Mouse (Mus musculus) ES-Bruce4 (cell line): ENCODE measurements around the gene Tprg. TPM values are rescaled to one million over a fixed set of nuclear protein-coding genes. Genes with fewer than 3 reads are reported as not detected.

Source experiments
- H3K27ac ChIP-seq: 2 replicates; pipeline ENCODE4 v1.5.1; 2012; ENCODE audit warnings: low read length, inconsistent platforms; ENCODE audit not compliant: insufficient read depth
- H3K27me3 ChIP-seq: 2 replicates; pipeline ENCODE4 v1.6.1; 2012; ENCODE audit warnings: mild to moderate bottlenecking, low read length, inconsistent platforms; ENCODE audit not compliant: control insufficient read depth, poor library complexity, insufficient read depth, severe bottlenecking
- H3K36me3 ChIP-seq: 2 replicates; pipeline ENCODE4 v1.6.1; 2012; ENCODE audit warnings: inconsistent platforms, mild to moderate bottlenecking, low read length, moderate library complexity; ENCODE audit not compliant: control insufficient read depth, poor library complexity, insufficient read depth, severe bottlenecking
- H3K4me1 ChIP-seq: one replicate; pipeline ENCODE4 v1.8.1; 2011; ENCODE audit warnings: low read length; ENCODE audit not compliant: control insufficient read depth, insufficient read depth
- H3K4me3 ChIP-seq: 2 replicates; pipeline ENCODE4 v1.5.1; 2011; ENCODE audit warnings: low read depth, mild to moderate bottlenecking, low read length
- H3K9ac ChIP-seq: 2 replicates; pipeline ENCODE4 v1.6.1; 2012; ENCODE audit warnings: low read depth, mild to moderate bottlenecking, inconsistent platforms; ENCODE audit not compliant: poor library complexity, severe bottlenecking
- H3K9me3 ChIP-seq: replicated peaks from 2 replicates; pipeline ENCODE4 v1.6.1; 2012; ENCODE audit warnings: mild to moderate bottlenecking, low read length, inconsistent platforms; ENCODE audit not compliant: control insufficient read depth, poor library complexity, insufficient read depth, severe bottlenecking
- CTCF ChIP-seq: IDR thresholded peaks from one replicate; pipeline ENCODE4 v1.8.1; 2011; ENCODE audit warnings: low read depth, low read length
- EP300 ChIP-seq: IDR thresholded peaks from 2 replicates; pipeline ENCODE4 v1.6.1; 2011; ENCODE audit warnings: low read depth, low read length; ENCODE audit not compliant: insufficient read depth
- POLR2A ChIP-seq: IDR thresholded peaks from one replicate; pipeline ENCODE4 v1.8.1; 2011; ENCODE audit warnings: low read length; ENCODE audit not compliant: insufficient read depth
- polyA plus RNA-seq: library from polyadenylated mRNA; stranded (reverse); fragments of >200 nt; gene quantifications from 2 replicates; pipeline ENCODE4 v1.2.4, GENCODE M21; 2011; ENCODE audit warnings: low read depth; ENCODE audit not compliant: missing spikeins, insufficient read depth, insufficient read length

The Tprg gene
- polyA plus RNA-seq, 1 experiment: not detected

DNA sequence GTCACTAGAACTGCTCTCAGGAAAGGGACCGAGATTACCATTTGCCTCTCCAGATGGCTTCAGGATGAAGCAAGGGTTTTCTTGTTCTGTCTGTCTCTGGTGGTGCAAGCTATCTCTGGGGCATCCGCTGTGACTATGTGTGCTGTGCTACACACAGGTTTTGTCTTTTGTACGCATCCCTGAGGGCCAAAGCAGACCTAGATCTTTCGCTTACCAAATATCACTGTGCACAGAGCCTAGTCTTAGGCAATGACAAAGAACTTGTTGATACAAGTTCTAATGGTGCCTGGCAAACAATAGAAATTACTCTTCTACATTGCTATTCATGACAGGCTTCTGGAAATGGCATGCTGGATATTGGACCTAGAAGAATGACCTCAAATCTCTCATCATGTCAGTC, 16.0 kb downstream of the Tprg start:
- no peak overlapping the region for H3K4me3 ChIP-seq
- H3K4me1 ChIP-seq: no peaks in the 10 kb centered on the region
- no peak overlapping the region for H3K9ac ChIP-seq
- H3K9me3 ChIP-seq: no peaks in the 10 kb centered on the region; the same call in 1 of the 2 replicates
- H3K36me3 ChIP-seq: no peaks in the 10 kb centered on the region
- no peak overlapping the region for H3K27ac ChIP-seq
- H3K27me3 ChIP-seq: no peaks in the 10 kb centered on the region
- no peak for TF ChIP-seq CTCF
- TF ChIP-seq POLR2A: no peak
- TF ChIP-seq EP300: no peak

DNA sequence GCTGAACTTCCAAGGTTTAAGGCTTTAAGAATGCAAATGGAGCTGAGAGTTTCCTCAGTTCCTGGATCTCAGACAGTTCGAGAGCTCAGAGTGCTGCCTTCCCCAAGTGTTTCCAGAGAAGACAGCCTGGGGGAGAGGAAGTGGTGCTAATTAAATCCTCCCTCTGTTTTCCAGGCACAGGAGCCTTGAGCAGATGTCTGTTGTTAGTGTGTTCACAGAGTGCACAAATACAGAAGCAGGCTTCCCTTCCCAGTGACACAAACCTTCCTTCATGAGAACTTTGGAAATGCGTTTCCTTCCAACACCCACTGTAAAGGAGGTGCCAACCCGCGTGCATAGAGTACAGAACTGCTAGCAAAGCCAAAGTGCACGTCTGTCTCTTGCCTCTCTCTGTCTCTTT, 27.4 kb downstream of the Tprg start:
- no peak overlapping the region for H3K4me3 ChIP-seq
- no peak overlapping the region for H3K27ac ChIP-seq
- TF ChIP-seq POLR2A (no peak), CTCF (no peak), EP300 (no peak)
- no peaks in the 10 kb centered on the region for H3K36me3 ChIP-seq
- H3K9me3 ChIP-seq: no peaks in the 10 kb centered on the region; the same call in 1 of the 2 replicates
- no peaks in the 10 kb centered on the region for H3K27me3 ChIP-seq
- H3K4me1 ChIP-seq: no peaks in the 10 kb centered on the region
- H3K9ac ChIP-seq: no peak overlapping the region

DNA sequence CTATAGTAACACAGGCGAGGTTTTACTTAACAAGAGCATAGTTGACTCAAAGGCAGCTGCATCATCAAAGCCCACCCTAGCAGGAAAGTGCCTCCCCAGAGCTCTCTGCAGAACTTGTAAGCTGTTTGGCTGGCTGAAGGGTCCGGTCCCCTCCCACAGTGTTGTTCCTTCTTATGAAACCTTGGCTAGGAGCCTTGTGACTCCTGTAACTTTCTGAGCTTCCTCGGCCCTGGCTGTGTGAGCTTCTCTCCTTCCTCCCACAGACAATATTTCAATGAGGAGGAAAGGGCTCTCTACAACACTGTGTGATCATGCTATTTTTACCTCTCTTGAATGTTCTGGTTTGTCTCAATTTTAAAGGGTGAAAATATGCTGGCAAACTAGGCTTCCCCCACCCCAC, 28.5 kb downstream of the Tprg start:
- Histone ChIP-seq H3K36me3 (no peaks in the 10 kb centered on the region), H3K4me1 (no peaks in the 10 kb centered on the region), H3K9me3 (no peaks in the 10 kb centered on the region; the same call in 1 of the 2 replicates), H3K27ac (no peak overlapping the region), H3K27me3 (no peaks in the 10 kb centered on the region), H3K4me3 (no peak overlapping the region), H3K9ac (no peak overlapping the region)
- no peak for TF ChIP-seq EP300
- no peak for TF ChIP-seq POLR2A
- TF ChIP-seq CTCF: no peak

DNA sequence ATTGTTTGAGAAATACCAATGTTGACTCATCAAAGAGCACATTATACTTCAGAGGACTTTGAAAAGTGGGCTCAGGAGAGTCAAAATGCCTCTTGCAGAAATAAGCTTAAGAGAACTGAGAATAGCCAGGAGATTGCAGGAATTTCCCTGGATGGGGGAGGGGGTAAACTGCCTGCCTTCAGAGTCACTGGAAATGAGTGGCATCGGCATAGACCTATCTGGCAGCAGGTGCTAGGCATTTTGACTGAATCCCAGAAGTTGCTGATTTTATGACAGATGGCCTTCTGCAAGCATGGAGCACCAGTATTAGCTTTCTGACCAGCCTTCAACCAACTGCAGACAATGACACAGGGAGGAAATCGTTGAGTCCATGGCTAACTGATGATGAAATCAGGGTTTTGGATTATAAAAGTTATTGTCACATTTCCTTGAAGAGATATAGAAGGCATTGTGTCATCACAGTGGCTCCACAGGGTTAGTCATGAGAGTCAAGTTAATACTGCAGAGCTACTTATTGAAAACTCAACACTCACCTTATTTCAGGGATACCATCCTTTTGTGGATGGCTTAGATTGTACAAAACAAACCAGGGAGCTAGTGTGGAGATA, 39.1 kb downstream of the Tprg start:
- Histone ChIP-seq H3K9ac (no peak overlapping the region), H3K9me3 (no peaks in the 10 kb centered on the region), H3K36me3 (no peaks in the 10 kb centered on the region), H3K4me3 (no peak overlapping the region), H3K27ac (no peak overlapping the region), H3K4me1 (no peaks in the 10 kb centered on the region), H3K27me3 (no peaks in the 10 kb centered on the region; the same call in 1 of the 2 replicates)
- no peak for TF ChIP-seq EP300
- no peak for TF ChIP-seq CTCF
- TF ChIP-seq POLR2A: no peak

DNA sequence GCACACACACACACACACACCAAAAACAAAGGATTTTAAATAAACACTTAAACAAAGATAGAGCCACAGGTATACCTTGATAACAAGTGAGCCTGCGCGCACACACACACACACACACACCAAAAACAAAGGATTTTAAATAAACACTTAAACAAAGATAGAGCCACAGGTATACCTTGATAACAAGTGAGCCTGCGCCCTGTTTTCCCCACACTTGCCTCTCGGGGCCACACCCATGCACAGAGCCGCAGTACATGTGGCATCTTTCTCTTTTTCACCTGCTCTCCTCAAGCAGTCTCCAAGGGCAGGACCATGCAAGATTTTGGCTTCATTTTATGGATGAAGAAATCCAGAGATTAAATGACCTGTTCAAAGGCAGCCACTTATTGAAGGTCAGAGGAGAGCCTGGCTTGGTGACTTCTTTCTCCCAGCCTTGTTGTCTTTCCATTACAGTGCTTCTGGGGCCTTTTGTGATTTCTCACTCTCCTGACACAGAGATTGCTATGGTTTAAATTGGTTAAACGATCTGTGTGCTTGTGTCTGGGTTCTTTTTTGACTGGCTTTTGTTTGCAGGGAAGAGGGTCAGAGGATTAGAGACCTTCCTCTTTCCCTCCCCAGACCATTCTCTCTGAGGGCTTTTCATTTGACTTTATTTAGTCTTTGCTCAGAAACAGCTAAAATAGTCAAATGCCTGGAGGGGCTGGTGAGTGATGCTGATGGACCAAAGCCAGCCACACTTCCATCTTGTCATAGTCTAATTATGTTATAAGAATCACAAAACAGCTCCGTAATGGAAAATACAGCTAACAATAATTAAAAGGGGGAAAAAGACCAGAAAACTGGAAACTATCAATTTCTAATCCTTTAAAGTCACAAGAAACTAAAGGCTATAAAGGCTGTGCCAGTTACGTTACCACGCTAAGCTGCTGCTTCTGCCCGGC, 46.9 kb downstream of the Tprg start:
- Histone ChIP-seq H3K4me3 (no peak overlapping the region), H3K36me3 (no peaks in the 10 kb centered on the region), H3K4me1 (no peaks in the 10 kb centered on the region), H3K27ac (no peak overlapping the region), H3K9me3 (no peaks in the 10 kb centered on the region), H3K27me3 (no peaks in the 10 kb centered on the region; the same call in 1 of the 2 replicates), H3K9ac (no peak overlapping the region)
- TF ChIP-seq CTCF (no peak), POLR2A (no peak), EP300 (no peak)

DNA sequence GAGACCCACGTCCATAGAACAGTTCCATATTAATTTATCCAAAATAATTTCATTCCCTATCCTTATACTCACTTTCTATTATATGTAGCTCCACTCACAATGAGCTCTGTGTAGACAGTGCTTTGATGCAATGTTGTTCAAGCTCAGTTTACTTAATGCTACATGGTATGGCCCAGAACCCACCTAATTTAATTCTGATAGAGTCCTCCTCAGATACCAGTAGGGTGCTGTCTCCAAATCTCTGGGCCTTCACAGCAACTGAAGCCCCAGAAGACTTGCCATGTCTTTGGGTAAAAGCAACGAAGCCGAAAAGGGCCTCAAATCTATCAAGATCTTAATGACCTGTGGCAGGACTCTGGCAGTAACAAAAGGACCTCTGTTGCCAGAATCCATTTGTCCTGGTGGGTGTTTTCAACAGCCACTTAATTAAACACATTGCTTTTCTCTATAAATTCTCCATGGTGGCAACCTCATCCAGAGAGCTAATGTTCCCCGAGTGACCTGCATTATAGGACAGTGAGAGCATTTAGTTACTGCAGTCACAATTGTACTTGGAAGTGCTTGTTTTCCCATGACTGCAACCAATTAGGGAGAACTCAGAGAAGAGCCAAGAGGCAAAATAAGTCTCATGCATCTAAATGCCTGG, 48.6 kb downstream of the Tprg start:
- Histone ChIP-seq H3K9ac (no peak overlapping the region), H3K4me3 (no peak overlapping the region), H3K27me3 (no peaks in the 10 kb centered on the region), H3K36me3 (no peaks in the 10 kb centered on the region), H3K27ac (no peak overlapping the region), H3K9me3 (no peaks in the 10 kb centered on the region), H3K4me1 (no peaks in the 10 kb centered on the region)
- TF ChIP-seq POLR2A: no peak
- TF ChIP-seq EP300: no peak
- TF ChIP-seq CTCF: no peak
